Mouse (Mus musculus): ENCODE measurements around the gene Sptbn4.

- TF ChIP-seq CTCF (IDR thresholded peaks at IDR 0.05; ENCODE audit: borderline replicate concordance, extremely low read depth, insufficient read depth, insufficient read length) (no peak), POLR2A (IDR thresholded peaks at IDR 0.05; ENCODE audit: borderline replicate concordance, extremely low read depth, insufficient read depth, insufficient read length, poor library complexity, severe bottlenecking) (no peak)
Measured at GRCm38 (mm10) chr7:27483860-27484259, 36.4 kb upstream of the Sptbn4 start.

All from brain, embryonic 14.5 days (tissue).